Mouse (Mus musculus): ENCODE results near the gene Sdc4. TPM values are rescaled to one million over a fixed set of nuclear protein-coding genes. Genes with fewer than 3 reads are reported as not detected.

Sdc4 gene
- total and polyA plus RNA-seq, 2 experiments, result 182 to 511 TPM

- no peaks in the 10 kb centered on the region for H3K36me3 ChIP-seq (ENCODE audit: control insufficient read depth, insufficient read depth, low read length)
- no peaks in the 10 kb centered on the region for H3K27me3 ChIP-seq (ENCODE audit: control insufficient read depth, insufficient read depth, low read length)
- DNase-seq (ENCODE audit: extremely low read depth, low read depth, low spot score), result peak; percentile 64
- TF ChIP-seq CTCF (IDR thresholded peaks at IDR 0.05; ENCODE audit: low read depth, low read length) (peak; percentile 64), POLR2A (IDR thresholded peaks at IDR 0.05; ENCODE audit: extremely low read depth, insufficient read depth, low read length) (no peak)
- no peak overlapping the region for H3K9ac ChIP-seq (ENCODE audit: low read depth, low read length)
- no peak overlapping the region for H3K4me3 ChIP-seq (ENCODE audit: insufficient read depth, low read depth, low read length)
- no peak overlapping the region for H3K27ac ChIP-seq (replicated peaks; ENCODE audit: insufficient read depth, low read depth, low read length)
- no peaks in the 10 kb centered on the region for H3K79me2 ChIP-seq (ENCODE audit: control insufficient read depth, insufficient read depth, low read length)
- H3K4me1 ChIP-seq (ENCODE audit: control insufficient read depth, insufficient read depth, low read length), result peaks cover 20% of the 10 kb centered on the region
- WGBS, result 1% methylated on average over 2 of the region's 2 CpGs
Measured at GRCm38 (mm10) chr2:164417198-164417597, 26.5 kb downstream of the Sdc4 start.

GRCm38 (mm10) chr2:164414581-164414980 lies 29.1 kb downstream of the Sdc4 start:
- no peaks in the 10 kb centered on the region for H3K27me3 ChIP-seq (ENCODE audit: control insufficient read depth, insufficient read depth, low read length)
- no peaks in the 10 kb centered on the region for H3K36me3 ChIP-seq (ENCODE audit: control insufficient read depth, insufficient read depth, low read length)
- WGBS, result 57% methylated on average over 10 of the region's 10 CpGs
- no peaks in the 10 kb centered on the region for H3K79me2 ChIP-seq (ENCODE audit: control insufficient read depth, insufficient read depth, low read length)
- H3K27ac ChIP-seq (replicated peaks; ENCODE audit: insufficient read depth, low read depth, low read length), result no peak overlapping the region
- H3K4me1 ChIP-seq (ENCODE audit: control insufficient read depth, insufficient read depth, low read length), result peaks cover 12% of the 10 kb centered on the region
- no peak overlapping the region for H3K4me3 ChIP-seq (ENCODE audit: insufficient read depth, low read depth, low read length)
- DNase-seq (ENCODE audit: extremely low read depth, low read depth, low spot score), result no peak
- H3K9ac ChIP-seq (ENCODE audit: low read depth, low read length), result no peak overlapping the region
- TF ChIP-seq CTCF (IDR thresholded peaks at IDR 0.05; ENCODE audit: low read depth, low read length) (no peak), POLR2A (IDR thresholded peaks at IDR 0.05; ENCODE audit: extremely low read depth, insufficient read depth, low read length) (no peak)

- no peak for DNase-seq (ENCODE audit: extremely low read depth, low read depth, low spot score)
- TF ChIP-seq CTCF (IDR thresholded peaks at IDR 0.05; ENCODE audit: low read depth, low read length) (no peak), POLR2A (IDR thresholded peaks at IDR 0.05; ENCODE audit: extremely low read depth, insufficient read depth, low read length) (no peak)
- Histone ChIP-seq H3K4me3 (ENCODE audit: insufficient read depth, low read depth, low read length) (no peak overlapping the region), H3K36me3 (ENCODE audit: control insufficient read depth, insufficient read depth, low read length) (no peaks in the 10 kb centered on the region), H3K4me1 (ENCODE audit: control insufficient read depth, insufficient read depth, low read length) (peaks cover 12% of the 10 kb centered on the region), H3K79me2 (ENCODE audit: control insufficient read depth, insufficient read depth, low read length) (no peaks in the 10 kb centered on the region), H3K9ac (ENCODE audit: low read depth, low read length) (no peak overlapping the region; the same call in 1 of the 2 replicates), H3K27me3 (ENCODE audit: control insufficient read depth, insufficient read depth, low read length) (no peaks in the 10 kb centered on the region), H3K27ac (replicated peaks; ENCODE audit: insufficient read depth, low read depth, low read length) (no peak overlapping the region)
- 35% methylated on average over 28 of the region's 28 CpGs for whole genome bisulfite sequencing
Measured at GRCm38 (mm10) chr2:164414167-164414566, 29.5 kb downstream of the Sdc4 start.

- peak; percentile 30 for DNase-seq (ENCODE audit: extremely low read depth, low read depth, low spot score)
- no peaks in the 10 kb centered on the region for H3K79me2 ChIP-seq (ENCODE audit: control insufficient read depth, insufficient read depth, low read length)
- TF ChIP-seq POLR2A (IDR thresholded peaks at IDR 0.05; ENCODE audit: extremely low read depth, insufficient read depth, low read length), result no peak
- peak; percentile 93 for TF ChIP-seq CTCF (IDR thresholded peaks at IDR 0.05; ENCODE audit: low read depth, low read length)
- H3K27ac ChIP-seq (replicated peaks; ENCODE audit: insufficient read depth, low read depth, low read length), result no peak overlapping the region
- H3K4me3 ChIP-seq (ENCODE audit: insufficient read depth, low read depth, low read length), result no peak overlapping the region
- peaks cover 10% of the 10 kb centered on the region for H3K27me3 ChIP-seq (ENCODE audit: control insufficient read depth, insufficient read depth, low read length)
- H3K36me3 ChIP-seq (ENCODE audit: control insufficient read depth, insufficient read depth, low read length), result no peaks in the 10 kb centered on the region
- 0 out of 2 replicates have a peak, but pooled peaks cover 1% of the 10 kb centered on the region for H3K4me1 ChIP-seq (ENCODE audit: control insufficient read depth, insufficient read depth, low read length)
- under 1% methylated on average over 22 of the region's 22 CpGs for WGBS
- H3K9ac ChIP-seq (ENCODE audit: low read depth, low read length), result no peak overlapping the region
Measured at GRCm38 (mm10) chr2:164407708-164408107, 36.0 kb downstream of the Sdc4 start.

- TF ChIP-seq POLR2A (IDR thresholded peaks at IDR 0.05; ENCODE audit: extremely low read depth, insufficient read depth, low read length), result no peak
- Histone ChIP-seq H3K9ac (ENCODE audit: low read depth, low read length) (no peak overlapping the region), H3K36me3 (ENCODE audit: control insufficient read depth, insufficient read depth, low read length) (no peaks in the 10 kb centered on the region), H3K4me1 (ENCODE audit: control insufficient read depth, insufficient read depth, low read length) (0 out of 2 replicates have a peak, but pooled peaks cover 1% of the 10 kb centered on the region), H3K27ac (replicated peaks; ENCODE audit: insufficient read depth, low read depth, low read length) (no peak overlapping the region), H3K4me3 (ENCODE audit: insufficient read depth, low read depth, low read length) (no peak overlapping the region), H3K27me3 (ENCODE audit: control insufficient read depth, insufficient read depth, low read length) (peaks cover 16% of the 10 kb centered on the region), H3K79me2 (ENCODE audit: control insufficient read depth, insufficient read depth, low read length) (no peaks in the 10 kb centered on the region)
- 52% methylated on average over 5 of the region's 5 CpGs for WGBS
- no peak for DNase-seq (ENCODE audit: extremely low read depth, low read depth, low spot score)
Measured at GRCm38 (mm10) chr2:164405519-164405918, 38.2 kb downstream of the Sdc4 start.

- 30% methylated on average over 9 of the region's 9 CpGs for WGBS
- Histone ChIP-seq H3K79me2 (ENCODE audit: control insufficient read depth, insufficient read depth, low read length) (no peaks in the 10 kb centered on the region), H3K4me3 (ENCODE audit: insufficient read depth, low read depth, low read length) (peak within 1 kb of the TSS; percentile 8; the same call in 1 of the 2 replicates), H3K36me3 (ENCODE audit: control insufficient read depth, insufficient read depth, low read length) (no peaks in the 10 kb centered on the region), H3K4me1 (ENCODE audit: control insufficient read depth, insufficient read depth, low read length) (0 out of 2 replicates have a peak, but pooled peaks cover 1% of the 10 kb centered on the region), H3K9ac (ENCODE audit: low read depth, low read length) (no peak within 1 kb of the TSS), H3K27ac (replicated peaks; ENCODE audit: insufficient read depth, low read depth, low read length) (no peak within 1 kb of the TSS), H3K27me3 (ENCODE audit: control insufficient read depth, insufficient read depth, low read length) (peaks cover 19% of the 10 kb centered on the region)
- TF ChIP-seq POLR2A (IDR thresholded peaks at IDR 0.05; ENCODE audit: extremely low read depth, insufficient read depth, low read length) (no peak), CTCF (IDR thresholded peaks at IDR 0.05; ENCODE audit: low read depth, low read length) (no peak)
- no peak for DNase-seq (ENCODE audit: extremely low read depth, low read depth, low spot score)
Measured at GRCm38 (mm10) chr2:164405060-164405459, 38.6 kb downstream of the Sdc4 start, which contains the start of gene Matn4. Matn4 (minus strand) TSS chr2:164405160.

Measured in liver, adult 2 months (tissue).